Mouse (Mus musculus) T-helper 17 cell (primary cell): ENCODE data around the gene Proser3.
"Not testable (repeated sequence)": the region's sequence is repeated elsewhere in the genome, so short reads cannot be mapped to it uniquely, and the experiment has no call there.

Experiments used
- in situ Hi-C, 2 experiments: fragments of 300-600 bp; cut with MboI, MseI; formaldehyde crosslinking; loops; 1 replicate in 1 of 2; 2 replicates in 1 of 2; pipeline ENCODE4 v1.15.1; 2025; ENCODE audit warnings: high pct_unique_total_duplicates in 2 of 2

Gene Proser3

DNA sequence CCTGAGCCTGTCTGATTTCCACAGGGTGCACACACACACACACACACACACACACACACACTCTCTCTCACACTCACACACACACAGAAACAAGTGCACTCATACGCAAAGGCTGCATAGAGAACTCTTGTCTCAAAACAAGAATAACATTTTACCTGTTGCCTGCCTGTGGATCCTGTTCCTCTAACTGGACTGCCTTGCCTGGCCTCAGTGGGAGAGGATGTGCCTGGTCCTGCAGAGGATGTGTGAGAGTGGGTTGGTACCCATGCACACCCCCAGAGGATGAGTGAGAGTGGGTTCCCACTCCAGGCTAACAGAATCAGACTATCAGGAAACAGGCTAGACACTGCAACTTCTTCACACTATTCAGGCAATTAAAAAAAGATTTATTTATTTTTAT, 1.5 kb downstream of the Proser3 start:
- in situ Hi-C loops = loop anchor here in 1 of 2 experiments (10.0 kb wide), 1 partner anchor 456 kb away; the partner anchor contains the start of genes Gm26920, Zfp260 and Zfp566

GRCm38 (mm10) chr7:30549880-30550279, 2.2 kb downstream of the Proser3 start:
- in situ Hi-C loops = loop anchor here in 1 of 2 experiments (10.0 kb wide), 1 partner anchor 455 kb away; the partner anchor contains the start of genes Gm26920, Zfp260 and Zfp566

- in situ Hi-C loops = no loop called here
Observed at GRCm38 (mm10) chr7:30544327-30544726, 7.8 kb downstream of the Proser3 start.

GRCm38 (mm10) chr7:30540572-30540971, 11.5 kb downstream of the Proser3 start:
- in situ Hi-C loops = no loop called here

- in situ Hi-C loops = no loop called here
Observed at GRCm38 (mm10) chr7:30534633-30535577, 17.2 kb downstream of the Proser3 start, which contains the start of gene Arhgap33. Gene Arhgap33 (minus strand): TSS chr7:30535060.

GRCm38 (mm10) chr7:30533941-30534632, 18.0 kb downstream of the Proser3 start:
- in situ Hi-C loops = no loop called here

DNA sequence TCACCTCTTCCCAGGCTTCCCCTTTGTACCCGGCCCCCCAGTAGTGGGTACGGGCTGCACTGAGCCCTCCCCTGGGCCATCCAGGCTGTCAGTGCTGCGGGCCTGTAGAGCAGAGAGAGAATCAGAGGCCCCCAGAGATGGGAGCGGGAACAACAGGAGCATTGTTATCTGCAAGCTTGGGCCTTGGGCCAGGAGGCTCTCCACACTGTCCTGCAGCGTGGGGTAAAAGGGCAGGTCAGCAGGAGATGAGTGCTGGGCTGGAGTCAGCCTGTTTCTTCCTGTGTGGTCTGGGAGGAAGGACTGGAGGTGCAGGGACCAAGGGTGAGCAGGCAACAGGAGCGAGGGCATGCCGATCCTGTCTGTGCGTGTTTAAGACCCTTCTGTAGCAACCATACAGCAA, 19.2 kb downstream of the Proser3 start:
- in situ Hi-C loops = no loop called here

DNA sequence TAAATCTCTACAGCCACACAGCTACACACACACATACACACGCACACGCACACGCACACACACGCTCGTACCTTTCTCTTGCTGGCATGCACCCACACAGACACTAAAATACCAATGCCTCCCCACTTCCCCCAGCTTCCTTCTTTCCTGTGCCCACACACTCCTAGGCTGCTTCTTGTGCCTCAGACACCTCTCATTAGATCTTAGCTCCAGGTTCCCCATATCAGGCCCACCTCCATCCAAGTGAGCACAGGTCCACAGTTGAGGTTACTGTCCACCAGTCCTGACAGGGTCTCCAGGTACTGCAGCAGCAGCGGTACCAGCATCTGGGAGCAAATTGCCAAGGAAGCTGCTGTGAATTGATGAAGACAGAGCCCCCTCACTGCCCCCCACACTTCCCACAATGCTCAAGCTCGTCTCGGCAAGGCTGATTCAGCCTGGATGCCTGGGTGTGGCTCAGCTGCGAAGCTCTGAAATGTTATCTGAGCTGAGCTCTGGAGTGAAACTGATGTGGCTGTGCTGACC, 20.7 kb downstream of the Proser3 start:
- in situ Hi-C loops = no loop called here

GRCm38 (mm10) chr7:30526981-30527380, 25.1 kb downstream of the Proser3 start:
- in situ Hi-C loops = no loop called here

DNA sequence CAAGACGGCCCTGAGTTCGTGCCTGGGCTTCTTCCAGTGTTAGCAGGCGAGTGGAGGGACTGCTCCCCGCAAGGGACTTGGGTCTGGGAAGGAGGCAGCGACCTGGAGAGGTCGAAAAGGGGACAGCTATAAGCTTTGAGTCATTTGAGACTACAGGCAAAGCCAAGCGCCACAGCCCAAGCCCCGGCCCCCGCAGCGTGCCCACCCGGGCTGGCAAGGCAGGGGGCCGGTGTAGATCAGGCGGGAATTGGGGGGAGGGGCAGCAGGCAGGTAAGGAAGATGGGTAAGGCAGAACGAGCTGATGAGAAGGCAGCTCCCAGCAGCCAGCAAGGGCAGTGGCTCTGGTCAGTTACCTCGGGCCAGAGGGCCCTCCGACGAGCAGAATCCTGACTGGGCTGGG, 25.7 kb downstream of the Proser3 start:
- in situ Hi-C loops = no loop called here

DNA sequence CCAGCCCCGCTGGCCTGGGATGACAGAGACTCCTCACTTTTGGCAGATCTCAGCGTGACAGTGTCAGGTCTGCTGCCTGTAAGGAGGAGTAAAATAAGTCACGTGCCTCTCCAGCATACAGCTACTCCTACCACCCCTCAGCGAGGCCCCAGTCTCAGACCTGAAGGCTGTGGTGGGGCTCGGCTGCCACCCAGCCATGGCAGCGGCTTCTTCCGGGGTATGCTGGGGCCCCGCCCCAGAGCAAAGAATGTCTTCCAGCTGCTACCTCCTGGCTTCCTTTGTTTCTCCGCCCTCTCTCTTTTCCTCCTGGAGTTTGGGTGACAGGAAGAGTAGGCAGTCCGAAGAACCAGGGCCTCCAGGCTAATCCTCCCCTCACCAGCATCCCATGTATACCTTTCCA, 26.1 kb downstream of the Proser3 start:
- in situ Hi-C loops = no loop called here

GRCm38 (mm10) chr7:30524487-30524886, 27.6 kb downstream of the Proser3 start:
- in situ Hi-C loops = no loop called here

- in situ Hi-C loops = no loop called here
Observed at GRCm38 (mm10) chr7:30522871-30523270, 29.2 kb downstream of the Proser3 start.

DNA sequence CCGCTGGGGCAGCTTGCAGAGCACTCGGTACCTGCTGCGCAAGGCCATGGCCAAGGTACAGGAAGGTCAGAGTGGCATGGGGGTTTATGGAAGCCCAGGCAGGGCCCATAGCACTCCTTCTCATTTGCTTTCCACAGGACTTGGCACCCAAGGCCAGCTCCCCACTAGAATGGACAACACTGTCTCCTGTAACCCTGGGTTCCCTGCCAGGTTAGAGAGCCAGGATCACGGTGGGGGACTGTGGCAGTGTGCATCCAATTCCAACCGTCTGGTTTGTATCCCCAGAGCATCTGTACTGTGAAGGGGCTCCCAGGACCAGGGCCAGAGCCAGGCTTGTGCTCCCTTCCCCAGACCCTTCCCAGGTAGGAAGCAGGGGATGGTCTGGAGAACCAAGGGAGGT, 31.2 kb downstream of the Proser3 start:
- in situ Hi-C loops = no loop called here

DNA sequence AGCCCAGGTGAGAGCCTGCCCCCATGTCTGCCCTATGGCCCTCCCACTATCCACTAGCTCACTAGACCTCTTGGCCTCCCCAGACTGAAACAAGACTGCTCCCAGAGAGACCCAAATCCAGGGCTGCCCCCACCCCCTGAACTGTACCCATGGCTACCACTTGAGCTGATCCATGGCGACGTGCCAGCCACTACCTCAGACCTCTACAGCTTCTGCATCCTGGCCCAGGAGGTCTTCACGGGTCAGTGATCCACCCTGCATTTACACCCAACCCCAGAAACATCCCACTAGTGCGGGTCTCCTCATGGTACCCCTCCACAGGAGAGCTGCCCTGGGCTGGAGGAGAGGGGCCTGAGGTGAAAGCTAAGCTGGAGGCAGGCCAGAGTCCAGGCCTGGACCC, 31.7 kb downstream of the Proser3 start:
- in situ Hi-C loops = no loop called here

GRCm38 (mm10) chr7:30518325-30518724, 33.8 kb downstream of the Proser3 start:
- in situ Hi-C loops = no loop called here

DNA sequence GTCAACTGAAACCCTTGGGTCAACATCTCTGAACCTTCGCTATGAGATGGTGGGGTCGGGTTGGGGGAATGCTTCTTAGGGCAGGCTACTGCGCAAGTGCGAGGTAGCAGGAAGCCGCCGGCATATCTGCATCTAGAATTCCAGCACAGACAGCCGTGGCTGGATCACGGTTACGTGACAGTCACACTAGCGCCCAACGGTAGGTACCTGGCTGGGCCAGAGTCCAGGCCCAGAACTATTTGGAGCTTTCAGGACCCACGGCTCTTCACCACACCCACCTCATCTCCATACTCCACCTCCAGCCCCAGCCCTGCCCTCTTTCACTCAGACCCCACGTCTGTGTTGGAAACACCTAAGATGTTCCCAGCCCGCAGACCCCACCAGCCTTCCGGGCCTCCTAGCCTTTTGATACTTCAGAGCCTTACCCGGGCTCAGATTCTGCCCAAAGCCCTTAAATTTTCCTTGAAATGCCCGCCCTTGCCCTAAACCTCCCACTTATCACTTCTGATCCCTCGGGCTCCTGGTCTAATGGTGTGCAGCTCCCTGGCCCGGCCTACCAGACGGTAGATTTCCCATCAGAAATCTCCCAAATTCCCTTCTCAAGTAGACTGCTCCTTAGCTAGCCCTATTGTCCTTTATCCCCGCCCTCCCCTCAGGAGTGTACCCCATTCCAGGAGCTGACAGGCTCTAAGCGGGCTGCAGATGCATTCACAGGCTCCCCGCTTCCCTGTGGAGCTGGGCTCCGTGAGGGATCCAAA, 36.9 kb downstream of the Proser3 start:
- in situ Hi-C loops = no loop called here

GRCm38 (mm10) chr7:30508061-30508460, 44.0 kb downstream of the Proser3 start:
- in situ Hi-C loops = no loop called here

- in situ Hi-C loops = not testable (repeated sequence)
Observed at GRCm38 (mm10) chr7:30501159-30501558, 50.9 kb downstream of the Proser3 start.

DNA sequence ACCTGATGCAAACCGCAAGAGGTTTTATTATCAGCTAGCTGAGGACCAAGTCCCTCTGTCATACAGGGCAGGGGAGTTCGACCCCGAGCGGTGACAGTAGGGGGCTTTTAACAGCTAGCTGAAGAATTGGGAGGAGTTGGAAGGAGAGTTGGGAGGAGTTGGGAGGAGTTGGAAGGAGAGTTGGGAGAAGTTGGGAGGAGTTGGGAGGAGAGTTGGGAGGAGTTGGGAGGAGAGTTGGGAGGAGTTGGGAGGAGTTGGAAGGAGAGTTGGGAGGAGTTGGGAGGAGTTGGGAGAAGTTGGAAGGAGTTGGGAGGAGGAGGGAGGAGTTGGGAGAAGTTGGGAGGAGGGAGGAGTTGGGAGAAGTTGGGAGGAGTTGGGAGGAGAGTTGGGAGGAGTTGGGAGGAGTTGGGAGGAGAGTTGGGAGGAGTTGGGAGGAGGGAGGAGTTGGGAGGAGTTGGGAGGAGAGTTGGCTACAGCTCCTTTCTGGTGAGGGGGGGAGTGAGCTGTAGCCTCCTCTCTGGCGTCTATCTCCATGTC, 56.5 kb downstream of the Proser3 start:
- in situ Hi-C loops = loop anchor here in 1 of 2 experiments (5.0 kb wide), 1 partner anchor 122 kb away; no protein-coding TSS in a partner anchor

DNA sequence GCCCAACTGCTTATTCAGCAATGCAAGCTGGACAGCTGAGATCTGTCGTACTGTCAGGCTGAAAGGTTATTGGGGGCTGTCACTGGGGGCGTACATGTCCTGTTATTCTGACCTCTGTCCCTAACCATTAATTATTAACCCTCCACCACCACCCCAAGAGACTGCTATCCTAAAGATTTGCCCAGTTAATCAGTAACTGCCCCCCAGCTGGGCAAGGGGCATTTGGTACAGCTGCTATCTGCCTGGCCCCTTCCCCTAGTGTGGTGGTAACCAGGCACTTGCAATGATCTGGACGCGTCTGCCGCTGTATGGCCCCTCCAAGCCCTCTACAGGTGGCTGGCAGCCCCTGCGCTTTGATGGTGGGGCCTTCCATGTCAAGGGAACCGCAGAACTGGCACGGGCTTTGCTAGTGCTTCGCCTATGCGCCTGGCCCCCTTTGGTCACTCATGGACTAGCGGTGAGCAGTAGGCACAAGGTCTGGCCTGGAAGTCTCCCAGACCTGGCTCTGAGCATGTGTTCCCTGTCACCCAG, 58.6 kb downstream of the Proser3 start, which contains the start of gene Prodh2:
Prodh2 (plus strand) TSS at position 222 of the 531 bp plus-strand sequence.
- in situ Hi-C loops = no loop called here
